Mouse (Mus musculus): ENCODE measurements at regions not wholly inside any gene's neighbourhood (a gene's known extent, or its start where the extent isn't known, plus 50 kb on each side); places are given as distances from the start of the nearest gene placed in this dataset.

DNA sequence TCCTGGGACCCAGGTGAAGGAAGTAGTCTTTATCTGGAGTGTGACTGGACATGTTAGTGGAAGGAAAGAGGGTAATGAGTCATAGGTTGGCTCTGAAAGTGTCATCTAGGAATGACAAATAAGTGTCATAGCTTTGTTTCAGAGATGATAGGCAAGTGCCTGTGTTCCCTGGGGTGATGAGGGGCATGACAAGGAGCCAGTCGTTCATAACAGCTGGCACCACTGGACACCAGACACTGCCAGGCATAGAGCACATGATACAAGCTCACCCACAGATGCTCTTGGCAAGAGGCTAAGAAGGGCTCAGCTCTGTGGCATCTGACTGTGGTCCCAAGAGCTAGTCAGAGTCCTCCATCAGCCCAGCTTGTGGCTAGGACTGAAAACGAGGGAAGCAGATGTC lies 171.0 kb downstream of the Rab11fip4 start:
- DNase-seq = no peak

- DNase-seq = no peak
These were observed 169.5 kb downstream of the Rab11fip4 start for GRCm38 (mm10) chr11:79760533-79760932.

DNA sequence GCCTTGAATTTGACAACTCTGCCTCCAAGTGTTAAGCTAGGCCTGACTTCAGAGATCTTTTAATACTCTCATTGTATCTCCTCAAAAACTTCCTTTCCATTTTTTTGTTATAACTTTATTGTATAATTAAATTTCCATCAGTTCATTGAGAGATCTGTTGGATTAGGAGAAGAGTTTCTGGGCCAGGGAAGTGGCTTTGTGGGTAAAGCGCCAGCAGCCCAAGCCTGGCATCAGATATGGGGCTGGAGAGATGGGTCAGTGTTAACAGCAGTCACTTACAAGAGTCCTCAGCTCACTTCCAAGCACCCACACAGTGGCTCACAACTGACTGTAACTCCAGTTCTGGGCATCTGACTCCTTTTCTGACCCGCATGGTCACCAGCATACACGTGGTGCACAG lies 167.3 kb downstream of the Rab11fip4 start:
- no peak for DNase-seq

GRCm38 (mm10) chr11:79757513-79758071 lies 166.6 kb downstream of the Rab11fip4 start:
- no peak for DNase-seq

DNA sequence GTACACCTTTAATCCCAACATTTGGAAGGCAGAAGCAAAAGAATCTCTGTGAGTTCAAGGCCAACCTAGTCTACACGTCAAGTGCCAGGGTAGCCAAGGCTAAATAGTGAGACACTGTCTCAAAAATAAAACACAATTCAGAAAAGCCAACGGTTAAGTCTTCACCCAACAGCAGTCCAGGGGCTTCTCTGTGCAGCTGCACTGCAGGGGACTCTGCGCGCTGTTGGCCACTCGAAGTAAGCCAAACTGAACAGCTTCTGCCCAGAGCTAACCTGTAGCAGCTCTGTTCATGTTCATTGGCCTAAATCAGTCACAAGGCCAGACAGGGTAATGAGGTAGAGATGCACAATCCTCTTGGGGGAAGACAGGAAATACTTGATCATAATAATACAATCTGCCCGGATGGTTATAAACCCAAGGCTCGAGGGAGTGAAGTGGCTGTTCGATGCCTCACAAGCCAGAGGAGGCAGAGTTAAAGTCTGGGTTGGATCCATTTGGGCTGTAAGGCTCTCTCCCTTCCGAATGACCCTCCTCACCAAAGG lies 165.4 kb downstream of the Rab11fip4 start:
- no peak for DNase-seq

DNA sequence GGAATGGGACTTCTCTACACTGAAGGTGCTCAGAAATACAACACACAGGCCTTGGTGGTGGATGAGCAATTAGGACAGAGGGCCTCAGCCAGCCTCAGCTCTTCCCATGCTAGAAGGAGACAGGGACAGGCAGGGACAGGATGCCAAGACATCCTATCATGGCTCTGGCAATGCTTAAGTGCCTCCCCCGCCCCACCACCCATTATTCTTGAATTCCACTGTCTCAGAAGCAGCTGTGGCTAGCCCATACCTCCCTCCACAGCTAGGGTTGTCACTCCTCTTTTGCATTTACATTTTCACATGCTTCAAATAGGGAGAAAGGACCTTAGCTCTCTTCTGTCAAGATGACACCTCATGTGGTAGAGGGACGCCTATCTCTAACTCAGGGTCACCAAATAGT lies 162.5 kb downstream of the Rab11fip4 start:
- no peak for DNase-seq

GRCm38 (mm10) chr11:79752717-79753480 lies 161.9 kb downstream of the Rab11fip4 start:
- no peak for DNase-seq

DNA sequence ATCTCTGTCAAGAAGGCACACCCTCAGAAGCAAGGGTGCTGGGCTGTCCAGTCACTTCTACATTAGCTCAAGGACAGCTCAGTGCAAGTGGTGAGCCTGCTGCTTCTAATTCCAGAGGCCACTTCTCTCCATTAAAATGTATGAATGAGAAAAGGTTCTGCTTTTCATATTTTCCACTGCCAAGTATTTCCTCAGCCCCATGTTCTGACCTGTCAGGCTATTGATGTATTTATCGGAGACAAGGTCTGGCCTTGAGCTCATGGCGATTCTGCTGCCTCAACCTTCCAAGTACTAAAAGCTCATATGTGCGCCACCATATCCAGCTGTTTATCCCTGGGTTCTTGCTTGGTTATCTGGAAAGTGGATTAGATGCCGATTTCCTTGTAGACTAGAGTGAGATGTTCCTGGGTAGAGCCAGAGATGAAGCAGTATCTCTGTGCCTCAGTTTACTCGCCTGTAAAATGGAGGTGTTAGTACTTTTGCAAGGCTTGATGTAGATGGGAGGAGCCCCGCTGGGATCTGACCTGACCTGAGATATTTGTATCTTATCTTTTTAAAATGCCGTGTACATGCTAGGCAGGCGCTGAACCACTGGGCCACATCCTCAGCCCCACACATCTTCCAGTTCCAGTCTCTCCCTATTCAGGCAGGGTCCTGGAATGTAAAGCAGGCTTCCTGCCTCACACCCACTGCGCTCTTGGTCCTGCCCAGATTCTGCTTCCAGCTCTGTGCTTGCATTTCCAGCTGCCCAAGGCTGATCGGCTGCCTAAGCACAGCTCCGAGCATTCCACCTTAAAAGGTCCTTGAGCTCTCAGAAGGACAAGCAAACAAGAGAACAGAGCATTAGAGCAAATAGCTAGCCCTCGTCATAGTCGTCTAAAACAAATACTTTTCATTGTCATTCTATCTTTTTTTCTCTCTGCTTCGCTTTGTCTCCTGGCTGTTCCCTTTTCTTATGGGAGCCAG lies 161.0 kb downstream of the Rab11fip4 start:
- DNase-seq = no peak

GRCm38 (mm10) chr11:79750943-79751342 lies 159.9 kb downstream of the Rab11fip4 start:
- DNase-seq = no peak

GRCm38 (mm10) chr11:79749755-79750434 lies 158.9 kb downstream of the Rab11fip4 start:
- no peak for DNase-seq

DNA sequence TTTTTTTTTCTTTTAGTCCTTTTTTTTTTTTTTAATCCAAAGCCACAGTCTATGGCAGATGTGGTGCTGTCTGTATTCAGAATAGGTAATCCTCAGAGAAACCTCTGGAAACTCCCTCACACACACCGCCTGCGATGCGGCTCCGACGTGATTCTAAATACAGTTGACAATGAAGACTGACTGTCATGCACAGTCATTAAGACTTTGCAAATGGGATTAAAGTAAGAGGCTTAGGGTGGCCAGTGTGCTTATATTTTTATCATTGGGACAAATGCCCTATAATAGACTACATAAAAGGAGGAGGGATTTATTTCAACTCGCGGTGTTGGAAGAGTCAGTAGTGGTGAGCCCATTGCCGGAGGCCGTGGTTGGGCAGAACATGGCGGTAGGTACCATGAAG lies 158.1 kb downstream of the Rab11fip4 start:
- no peak for DNase-seq

DNA sequence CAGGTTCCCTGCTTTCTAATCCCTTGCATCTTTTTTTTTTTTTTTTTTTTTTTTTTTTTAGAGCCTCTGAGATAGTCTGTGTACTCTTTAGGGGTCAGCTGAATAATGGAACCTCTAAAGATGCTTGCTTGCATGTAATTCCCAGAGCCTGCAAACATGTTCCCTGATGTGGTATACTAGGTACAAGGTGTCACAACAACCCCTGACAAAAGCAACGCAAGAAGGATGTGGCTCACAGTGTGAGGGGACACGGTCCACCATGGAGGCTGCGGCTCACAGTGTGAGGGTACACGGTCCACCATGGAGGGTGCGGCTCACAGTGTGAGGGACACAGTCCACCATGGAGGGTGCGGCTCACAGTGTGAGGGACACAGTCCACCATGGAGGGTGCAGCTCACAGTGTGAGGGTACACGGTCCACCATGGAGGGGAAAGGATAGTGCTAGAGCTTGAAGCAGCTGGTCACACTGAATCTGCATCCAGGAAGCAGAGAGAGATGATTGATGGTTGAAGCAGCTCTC lies 157.7 kb downstream of the Rab11fip4 start:
- DNase-seq = no peak

DNA sequence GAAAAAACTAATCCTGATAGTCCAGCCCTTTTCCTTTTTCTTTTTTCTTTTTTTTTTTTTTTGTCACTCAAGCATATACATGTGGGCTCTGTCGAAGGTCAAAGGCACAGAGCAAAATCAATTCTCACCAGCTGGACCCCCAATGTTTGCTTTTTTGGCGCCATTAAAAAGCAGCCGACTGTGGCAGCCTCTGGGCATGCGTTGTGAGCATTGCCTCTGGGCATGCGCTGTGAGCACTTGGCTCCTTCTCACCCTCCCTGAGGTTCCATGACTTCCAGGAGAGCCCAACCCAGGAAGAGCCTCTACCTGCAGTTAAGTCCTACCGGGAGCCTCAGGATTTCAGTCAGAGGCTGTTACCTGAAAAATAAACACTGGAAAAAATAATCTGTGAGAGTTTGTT lies 156.8 kb downstream of the Rab11fip4 start:
- DNase-seq = no peak

Measured in cerebellum, adult 9-11 months (tissue).